Mouse (Mus musculus) kidney, adult 2 months (tissue): ENCODE results near the gene Wdfy4.

ENCODE experiments used
- CTCF ChIP-seq: fragments of 200-500 bp; conservative IDR thresholded peaks from 2 replicates; pipeline ENCODE4 v1.5.1; 2011; ENCODE audit warnings: low read depth, mild to moderate bottlenecking, control low read depth, low read length, moderate library complexity, mixed read lengths; ENCODE audit not compliant: insufficient read depth, insufficient read length
- POLR2A ChIP-seq: fragments of 200-500 bp; IDR thresholded peaks from one replicate; pipeline ENCODE4 v1.6.1; 2011; ENCODE audit warnings: low read depth, low read length, control low read depth

DNA sequence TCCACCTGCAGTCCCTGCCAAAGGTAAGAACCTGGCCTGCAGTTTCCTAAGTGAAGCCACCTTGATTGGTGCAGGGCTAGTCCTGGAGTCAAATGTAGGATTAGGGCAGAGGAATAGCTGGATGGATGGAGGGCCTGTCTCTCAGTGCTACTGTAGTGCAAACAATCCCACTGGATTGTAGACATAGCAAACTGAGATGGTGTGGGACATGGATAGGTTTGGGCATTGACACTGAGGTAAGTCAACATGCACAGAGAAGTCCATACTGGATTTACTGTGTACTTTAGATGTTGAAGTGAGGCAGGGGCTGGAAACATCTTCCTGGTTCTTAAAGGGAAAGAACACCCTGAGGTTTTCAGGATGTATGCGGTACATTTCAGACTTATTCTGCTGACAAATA, 267.4 kb downstream of the Wdfy4 start:
- no peak for TF ChIP-seq CTCF
- no peak for TF ChIP-seq POLR2A
